In genomic region chr11:99413247-99413646, GRCm38 (mm10) we compare ENCODE assay signal across 10 mouse cellular contexts. TPM values are rescaled to one million over a fixed set of nuclear protein-coding genes. Genes with fewer than 3 reads are reported as not detected.
DNase-seq lines count a peak whose midpoint lies in the region; ATAC-seq lines count a peak whose summit lies in the region.
"Had no signal": no experiment of that assay in that cellular context is flagged by ENCODE, and none has a peak within 500 bp of the region (broad histone marks: within the 10 kb centered on the region; RNA-seq: fewer than 3 reads in every experiment).

No protein-coding gene starts in this region.

- WGBS in intestine, embryonic 14.5 days: 13% methylated on average over 6 of the region's 6 CpGs
- 18% methylated on average over 6 of the region's 6 CpGs for WGBS in intestine, embryonic 16.5 days

- no peak overlapping the region for H3K9ac ChIP-seq in intestine, embryonic 14.5 days (ENCODE audit: low read length)
- no peak overlapping the region for H3K9ac ChIP-seq in intestine, embryonic 16.5 days (ENCODE audit: low read depth, low read length)

- no peak overlapping the region for H3K27ac ChIP-seq in intestine, embryonic 14.5 days (ENCODE audit: low read depth)
- no peak overlapping the region for H3K27ac ChIP-seq in intestine, embryonic 16.5 days (ENCODE audit: low read length)

- H3K36me3 ChIP-seq in intestine, embryonic 14.5 days (ENCODE audit: control insufficient read depth, insufficient read depth, low read length): no peaks in the 10 kb centered on the region
- no peaks in the 10 kb centered on the region for H3K36me3 ChIP-seq in intestine, embryonic 16.5 days (ENCODE audit: control insufficient read depth, insufficient read depth, low read length)

- no peaks in the 10 kb centered on the region for H3K27me3 ChIP-seq in intestine, embryonic 14.5 days (replicated peaks; ENCODE audit: control insufficient read depth, insufficient read depth, low read length)
- H3K27me3 ChIP-seq in intestine, embryonic 16.5 days (replicated peaks; ENCODE audit: control insufficient read depth, insufficient read depth, low read length): no peaks in the 10 kb centered on the region

- H3K9me3 ChIP-seq in intestine, embryonic 14.5 days (ENCODE audit: control insufficient read depth, low read length): no peaks in the 10 kb centered on the region
- H3K9me3 ChIP-seq in intestine, embryonic 16.5 days (ENCODE audit: control insufficient read depth, low read length): no peaks in the 10 kb centered on the region

- no peak overlapping the region for H3K4me3 ChIP-seq in intestine, embryonic 14.5 days (ENCODE audit: low read depth, low read length)
- H3K4me3 ChIP-seq in intestine, embryonic 16.5 days (ENCODE audit: low read length): no peak overlapping the region

- DNase-seq in intestine, embryonic 14.5 days (ENCODE audit: low spot score): peak; percentile 55
- peak; percentile 56 for DNase-seq in urinary bladder, postnatal 25 days (ENCODE audit: low spot score)
- DNase-seq in urinary bladder, postnatal 10 days (ENCODE audit: low spot score): no peak
- DNase-seq in embryo, embryonic 10.5 days (ENCODE audit: low spot score): peak; percentile 71
- DNase-seq in lung, postnatal 14 days: peak; percentile 48
- DNase-seq in layer of hippocampus, postnatal 36 days: no peak
- DNase-seq in frontal cortex, postnatal 14 days (ENCODE audit: low spot score in 2 of 2): no peak

- no peak overlapping the region for H3K4me2 ChIP-seq in intestine, embryonic 14.5 days (ENCODE audit: low read length)
- H3K4me2 ChIP-seq in intestine, embryonic 16.5 days (ENCODE audit: low read depth, low read length): no peak overlapping the region

- ATAC-seq in intestine, embryonic 14.5 days (replicated peaks; ENCODE audit: low FRiP score, low TSS enrichment, low read depth): no peak
- no peak for ATAC-seq in intestine, embryonic 16.5 days

- no peaks in the 10 kb centered on the region for H3K4me1 ChIP-seq in intestine, embryonic 14.5 days (replicated peaks; ENCODE audit: control insufficient read depth, insufficient read depth, low read length)
- H3K4me1 ChIP-seq in intestine, embryonic 16.5 days (ENCODE audit: control insufficient read depth, insufficient read depth, low read length): peaks cover 9% of the 10 kb centered on the region; the same call in 1 of the 2 replicates

RNA-seq across cellular contexts. Expression of gene Krt12, which starts 8.8 kb away (rescaled TPM):
- not detected in 2 replicates for polyA plus RNA-seq in intestine, embryonic 14.5 days (2014; fragmentation: Nextera tagmentation; extraction: Ambion mirVana)
- not detected in 2 replicates for polyA plus RNA-seq in intestine, embryonic 16.5 days (2015; fragmentation: Nextera tagmentation; extraction: Ambion mirVana)
- total RNA-seq in layer of hippocampus, postnatal 36 days (2021): under 1 TPM; 0.61 to 0.97 TPM
- total RNA-seq: common myeloid progenitor, adult 5-6 weeks had no signal

RNA-seq across cellular contexts. Expression of gene Krt10, which starts 24.1 kb away (rescaled TPM):
- polyA plus RNA-seq in intestine, embryonic 14.5 days (2014; fragmentation: Nextera tagmentation; extraction: Ambion mirVana): 26.2 and 28.5 TPM in 2 replicates
- polyA plus RNA-seq in intestine, embryonic 16.5 days (2015; fragmentation: Nextera tagmentation; extraction: Ambion mirVana): 15.5 and 16.4 TPM in 2 replicates
- 10 to 100 TPM; 15.3 to 17.5 TPM for total RNA-seq in layer of hippocampus, postnatal 36 days (2021)

RNA-seq across cellular contexts. Expression of gene Krt20, which starts 24.7 kb away (rescaled TPM):
- polyA plus RNA-seq in intestine, embryonic 14.5 days (2014; fragmentation: Nextera tagmentation; extraction: Ambion mirVana): 16.5 and 17.1 TPM in 2 replicates
- polyA plus RNA-seq in intestine, embryonic 16.5 days (2015; fragmentation: Nextera tagmentation; extraction: Ambion mirVana): 101 and 110 TPM in 2 replicates
- not detected for total RNA-seq in layer of hippocampus, postnatal 36 days (2021)
- total RNA-seq: common myeloid progenitor, adult 5-6 weeks; left cerebral cortex, postnatal 14 days had no signal

RNA-seq across cellular contexts. Expression of gene Krt28, which starts 38.5 kb away (rescaled TPM):
- not detected in 2 replicates for polyA plus RNA-seq in intestine, embryonic 14.5 days (2014; fragmentation: Nextera tagmentation; extraction: Ambion mirVana)
- polyA plus RNA-seq in intestine, embryonic 16.5 days (2015; fragmentation: Nextera tagmentation; extraction: Ambion mirVana): 0.07 TPM in 1 of 2 replicates, not detected in the other
- under 1 TPM; 0.27 to 0.30 TPM for total RNA-seq in layer of hippocampus, postnatal 36 days (2021)
- total RNA-seq: common myeloid progenitor, adult 5-6 weeks had no signal

Comparison
In these comparisons a context has a peak if more than half of its experiments do, and no peak if none do; other contexts are left out.
1. DNase-seq: peak in intestine, embryonic 14.5 days (single experiment), urinary bladder, postnatal 25 days (single experiment), embryo, embryonic 10.5 days (single experiment) and lung, postnatal 14 days (single experiment); none in urinary bladder, postnatal 10 days (single experiment), layer of hippocampus, postnatal 36 days (0 of 2) and frontal cortex, postnatal 14 days (0 of 2).